In genomic region chr15:103302341-103303021, GRCm38 (mm10) we compare ENCODE assay signal across 9 mouse cellular contexts. TPM values are rescaled to one million over a fixed set of nuclear protein-coding genes. Genes with fewer than 3 reads are reported as not detected.
DNase-seq lines count a peak whose midpoint lies in the region; ATAC-seq and TF ChIP-seq lines count a peak whose summit lies in the region.
"Had no signal": no experiment of that assay in that cellular context is flagged by ENCODE, and none has a peak within 500 bp of the region (broad histone marks: within the 10 kb centered on the region; RNA-seq: fewer than 3 reads in every experiment).

No protein-coding gene starts in this region.

- intact Hi-C loops in gastrocnemius, postnatal 14 days (cut with DNase I; ENCODE audit: low total_unique reads): loop anchor here (2.0 to 5.0 kb wide), 2 partner anchors 50 to 116 kb away; no protein-coding TSS in a partner anchor

- DNase-seq in kidney, adult 2 months: no peak
- DNase-seq in embryonic facial prominence, embryonic 14.5 days (ENCODE audit: low spot score): peak; percentile 50
- DNase-seq in gastrocnemius, postnatal 14 days: no peak
- no peak for DNase-seq in cerebellum, adult 8-10 months
- DNase-seq in adrenal gland, postnatal 4 days (ENCODE audit: low spot score in 2 of 2): no peak
- DNase-seq: layer of hippocampus, postnatal 36 days had no signal

- no peak overlapping the region for H3K4me3 ChIP-seq in kidney, embryonic 14.5 days (ENCODE audit: low read length)
- H3K4me3 ChIP-seq in kidney, adult 2 months (ENCODE audit: insufficient read depth, low read depth, low read length): no peak overlapping the region
- H3K4me3 ChIP-seq in embryonic facial prominence, embryonic 14.5 days (ENCODE audit: low read depth, low read length): no peak overlapping the region
- no peak overlapping the region for H3K4me3 ChIP-seq in intestine, embryonic 16.5 days (ENCODE audit: low read length)
- H3K4me3 ChIP-seq in neural tube, embryonic 13.5 days: no peak overlapping the region

- H3K9me3 ChIP-seq in kidney, embryonic 14.5 days (ENCODE audit: control insufficient read depth, low read length): no peaks in the 10 kb centered on the region
- H3K9me3 ChIP-seq in embryonic facial prominence, embryonic 14.5 days (ENCODE audit: control insufficient read depth, low read length): no peaks in the 10 kb centered on the region
- no peaks in the 10 kb centered on the region for H3K9me3 ChIP-seq in intestine, embryonic 16.5 days (ENCODE audit: control insufficient read depth, low read length)
- no peaks in the 10 kb centered on the region for H3K9me3 ChIP-seq in neural tube, embryonic 13.5 days

- peak overlapping the region; percentile 11; the same call in 1 of the 2 replicates for H3K4me2 ChIP-seq in kidney, embryonic 14.5 days (replicated peaks; ENCODE audit: low read depth, low read length)
- H3K4me2 ChIP-seq in embryonic facial prominence, embryonic 14.5 days (ENCODE audit: low read depth, low read length): no peak overlapping the region
- no peak overlapping the region for H3K4me2 ChIP-seq in intestine, embryonic 16.5 days (ENCODE audit: low read depth, low read length)
- peak overlapping the region; percentile 25 for H3K4me2 ChIP-seq in neural tube, embryonic 13.5 days

- peak overlapping the region; percentile 98 for H3K27ac ChIP-seq in kidney, embryonic 14.5 days (ENCODE audit: low read depth, low read length)
- no peak overlapping the region for H3K27ac ChIP-seq in kidney, adult 2 months (ENCODE audit: insufficient read depth, low read depth, low read length)
- peak overlapping the region; percentile 94 for H3K27ac ChIP-seq in embryonic facial prominence, embryonic 14.5 days (replicated peaks; ENCODE audit: low read depth, low read length)
- peak overlapping the region; percentile 60; the same call in 1 of the 2 replicates for H3K27ac ChIP-seq in intestine, embryonic 16.5 days (ENCODE audit: low read length)
- H3K27ac ChIP-seq in neural tube, embryonic 13.5 days (replicated peaks): peak overlapping the region; percentile 99

- no peak for ATAC-seq in kidney, embryonic 14.5 days (ENCODE audit: low FRiP score, low TSS enrichment)
- ATAC-seq in embryonic facial prominence, embryonic 14.5 days (ENCODE audit: low read depth): no peak
- no peak for ATAC-seq in intestine, embryonic 16.5 days
- ATAC-seq in neural tube, embryonic 13.5 days (ENCODE audit: low read depth): no peak

- no peaks in the 10 kb centered on the region for H3K27me3 ChIP-seq in kidney, embryonic 14.5 days (ENCODE audit: control insufficient read depth, insufficient read depth, low read length)
- H3K27me3 ChIP-seq in kidney, adult 2 months (replicated peaks; ENCODE audit: control insufficient read depth, insufficient read depth, low read length): no peaks in the 10 kb centered on the region
- H3K27me3 ChIP-seq in embryonic facial prominence, embryonic 14.5 days (replicated peaks; ENCODE audit: control insufficient read depth, insufficient read depth, low read length): no peaks in the 10 kb centered on the region
- H3K27me3 ChIP-seq in intestine, embryonic 16.5 days (replicated peaks; ENCODE audit: control insufficient read depth, insufficient read depth, low read length): no peaks in the 10 kb centered on the region
- H3K27me3 ChIP-seq in neural tube, embryonic 13.5 days: no peaks in the 10 kb centered on the region

- 14% methylated on average over 6 of the region's 6 CpGs for WGBS in kidney, embryonic 14.5 days
- WGBS in kidney, adult 2 months: 57% methylated on average over 6 of the region's 6 CpGs
- 28% methylated on average over 6 of the region's 6 CpGs for whole genome bisulfite sequencing in embryonic facial prominence, embryonic 14.5 days
- WGBS in intestine, embryonic 16.5 days: 27% methylated on average over 6 of the region's 6 CpGs
- WGBS in neural tube, embryonic 13.5 days: 7% methylated on average over 6 of the region's 6 CpGs

- peaks cover 14% of the 10 kb centered on the region; the same call in 1 of the 2 replicates for H3K36me3 ChIP-seq in kidney, embryonic 14.5 days (ENCODE audit: control insufficient read depth, insufficient read depth, low read length)
- H3K36me3 ChIP-seq in kidney, adult 2 months (ENCODE audit: control insufficient read depth, insufficient read depth, low read length): no peaks in the 10 kb centered on the region
- H3K36me3 ChIP-seq in embryonic facial prominence, embryonic 14.5 days (ENCODE audit: control insufficient read depth, insufficient read depth, low read length): peaks cover 21% of the 10 kb centered on the region
- H3K36me3 ChIP-seq in intestine, embryonic 16.5 days (ENCODE audit: control insufficient read depth, insufficient read depth, low read length): peaks cover 4% of the 10 kb centered on the region; the same call in 1 of the 2 replicates
- no peaks in the 10 kb centered on the region; the same call in 1 of the 2 replicates for H3K36me3 ChIP-seq in neural tube, embryonic 13.5 days

- 0 out of 2 replicates have a peak overlapping the region, but pooled peaks have one; percentile 14 for H3K9ac ChIP-seq in kidney, embryonic 14.5 days (ENCODE audit: low read depth, low read length)
- H3K9ac ChIP-seq in embryonic facial prominence, embryonic 14.5 days (ENCODE audit: low read depth, low read length): no peak overlapping the region
- peak overlapping the region; percentile 47; the same call in 1 of the 2 replicates for H3K9ac ChIP-seq in intestine, embryonic 16.5 days (ENCODE audit: low read depth, low read length)
- H3K9ac ChIP-seq in neural tube, embryonic 13.5 days: peak overlapping the region; percentile 79

- no peak for TF ChIP-seq CTCF in kidney, adult 2 months (conservative IDR thresholded peaks at IDR 0.05; ENCODE audit: insufficient read depth, insufficient read length, low read depth, low read length)

- peaks cover 84% of the 10 kb centered on the region for H3K4me1 ChIP-seq in kidney, embryonic 14.5 days (ENCODE audit: control insufficient read depth, insufficient read depth, low read length)
- H3K4me1 ChIP-seq in kidney, adult 2 months (ENCODE audit: control insufficient read depth, insufficient read depth, low read length): peaks cover 25% of the 10 kb centered on the region
- peaks cover 78% of the 10 kb centered on the region for H3K4me1 ChIP-seq in embryonic facial prominence, embryonic 14.5 days (ENCODE audit: control insufficient read depth, insufficient read depth, low read length)
- H3K4me1 ChIP-seq in intestine, embryonic 16.5 days (ENCODE audit: control insufficient read depth, insufficient read depth, low read length): peaks cover 67% of the 10 kb centered on the region
- H3K4me1 ChIP-seq in neural tube, embryonic 13.5 days (replicated peaks): peaks cover 92% of the 10 kb centered on the region

- TF ChIP-seq POLR2A in kidney, adult 2 months (IDR thresholded peaks at IDR 0.05; ENCODE audit: low read depth, low read length): no peak

RNA-seq across cellular contexts. Expression of gene Gpr84, which starts 7.9 kb away (rescaled TPM):
- polyA plus RNA-seq in kidney, embryonic 14.5 days (2014; fragmentation: Nextera tagmentation; extraction: Ambion mirVana): 0.47 and 0.69 TPM in 2 replicates
- polyA plus RNA-seq in kidney, adult 2 months (2012; rRNA removed): 0.13 TPM in 1 of 2 replicates, not detected in the other
- 0.13 and 0.47 TPM in 2 replicates for polyA plus RNA-seq in embryonic facial prominence, embryonic 14.5 days (2014; fragmentation: Nextera tagmentation; extraction: Ambion mirVana)
- polyA plus RNA-seq in intestine, embryonic 16.5 days (2015; fragmentation: Nextera tagmentation; extraction: Ambion mirVana): 0.09 and 0.20 TPM in 2 replicates
- 0.57 and 0.62 TPM in 2 replicates for polyA plus RNA-seq in neural tube, embryonic 13.5 days (2015; fragmentation: Nextera tagmentation; extraction: Ambion mirVana)
- not detected for total RNA-seq in gastrocnemius, postnatal 14 days (2021)
- not detected for total RNA-seq in adrenal gland, postnatal 4 days (2021)

RNA-seq across cellular contexts. Expression of gene Copz1, which starts 30.0 kb away (rescaled TPM):
- polyA plus RNA-seq in kidney, embryonic 14.5 days (2014; fragmentation: Nextera tagmentation; extraction: Ambion mirVana): 290 and 322 TPM in 2 replicates
- 138 TPM in 2 replicates for polyA plus RNA-seq in kidney, adult 2 months (2012; rRNA removed)
- polyA plus RNA-seq in embryonic facial prominence, embryonic 14.5 days (2014; fragmentation: Nextera tagmentation; extraction: Ambion mirVana): 274 and 289 TPM in 2 replicates
- 297 and 298 TPM in 2 replicates for polyA plus RNA-seq in intestine, embryonic 16.5 days (2015; fragmentation: Nextera tagmentation; extraction: Ambion mirVana)
- polyA plus RNA-seq in neural tube, embryonic 13.5 days (2015; fragmentation: Nextera tagmentation; extraction: Ambion mirVana): 214 and 224 TPM in 2 replicates
- 10 to 100 TPM; 38.0 to 38.5 TPM for total RNA-seq in gastrocnemius, postnatal 14 days (2021)
- 100 to 1,000 TPM; 132 to 140 TPM for total RNA-seq in adrenal gland, postnatal 4 days (2021)

RNA-seq across cellular contexts. Expression of gene Zfp385a, which starts 37.4 kb away (rescaled TPM):
- polyA plus RNA-seq in kidney, embryonic 14.5 days (2014; fragmentation: Nextera tagmentation; extraction: Ambion mirVana): 12.3 and 18.2 TPM in 2 replicates
- polyA plus RNA-seq in kidney, adult 2 months (2012; rRNA removed): 5.2 and 6.1 TPM in 2 replicates
- 18.4 and 19.0 TPM in 2 replicates for polyA plus RNA-seq in embryonic facial prominence, embryonic 14.5 days (2014; fragmentation: Nextera tagmentation; extraction: Ambion mirVana)
- 3.6 and 4.1 TPM in 2 replicates for polyA plus RNA-seq in intestine, embryonic 16.5 days (2015; fragmentation: Nextera tagmentation; extraction: Ambion mirVana)
- polyA plus RNA-seq in neural tube, embryonic 13.5 days (2015; fragmentation: Nextera tagmentation; extraction: Ambion mirVana): 17.1 and 18.4 TPM in 2 replicates
- 10 to 100 TPM; 31.3 to 32.1 TPM for total RNA-seq in gastrocnemius, postnatal 14 days (2021)
- total RNA-seq in adrenal gland, postnatal 4 days (2021): 10 to 100 TPM; 22.5 to 29.7 TPM

RNA-seq across cellular contexts. Expression of gene Nfe2, which starts 44.3 kb away (rescaled TPM):
- 3.1 and 3.9 TPM in 2 replicates for polyA plus RNA-seq in kidney, embryonic 14.5 days (2014; fragmentation: Nextera tagmentation; extraction: Ambion mirVana)
- polyA plus RNA-seq in kidney, adult 2 months (2012; rRNA removed): 0.58 and 1.0 TPM in 2 replicates
- polyA plus RNA-seq in embryonic facial prominence, embryonic 14.5 days (2014; fragmentation: Nextera tagmentation; extraction: Ambion mirVana): 2.1 and 2.5 TPM in 2 replicates
- polyA plus RNA-seq in intestine, embryonic 16.5 days (2015; fragmentation: Nextera tagmentation; extraction: Ambion mirVana): 3.4 and 5.2 TPM in 2 replicates
- 1.3 and 1.9 TPM in 2 replicates for polyA plus RNA-seq in neural tube, embryonic 13.5 days (2015; fragmentation: Nextera tagmentation; extraction: Ambion mirVana)
- total RNA-seq in gastrocnemius, postnatal 14 days (2021): not detected
- total RNA-seq in adrenal gland, postnatal 4 days (2021): 1 to 10 TPM; 5.8 to 8.9 TPM

Comparison
In these comparisons a context has a peak if more than half of its experiments do, and no peak if none do; other contexts are left out.
1. H3K4me2 ChIP-seq: peak in kidney, embryonic 14.5 days (single experiment) and neural tube, embryonic 13.5 days (single experiment); none in embryonic facial prominence, embryonic 14.5 days (single experiment) and intestine, embryonic 16.5 days (single experiment).